Mouse (Mus musculus) erythroblast, embryonic 14.5 days (primary cell): ENCODE measurements around the gene Adh7.

Experiments used
- GATA1 ChIP-seq: IDR thresholded peaks from 2 replicates; pipeline ENCODE4 v1.6.1; 2012; ENCODE audit warnings: low read length, inconsistent platforms, mixed read lengths
- TAL1 ChIP-seq: IDR thresholded peaks from 3 replicates; pipeline ENCODE4 v1.6.1; 2012; ENCODE audit warnings: low read length, inconsistent platforms, mixed read lengths

- TF ChIP-seq TAL1, result no peak
- no peak for TF ChIP-seq GATA1
Measured at GRCm38 (mm10) chr3:138227782-138228181, 10.2 kb downstream of the Adh7 start.
